Mouse (Mus musculus) layer of hippocampus, adult 6 months (tissue): ENCODE measurements around the gene Cxcl9. TPM values are rescaled to one million over a fixed set of nuclear protein-coding genes. Genes with fewer than 3 reads are reported as not detected.

Source experiments
- long read RNA-seq, 2 experiments: library from polyadenylated mRNA; unstranded; transcript quantifications; one replicate each; pipeline ENCODE4 v2.0.0; 2019 to 2020
- polyA plus RNA-seq: library from polyadenylated mRNA; unstranded; fragments of <200 nt; fragmentation: Nextera tagmentation; gene quantifications from 2 replicates; pipeline ENCODE4 v1.2.3, GENCODE M21; 2021

Gene Cxcl9
- polyA plus RNA-seq, result not detected in 2 replicates
- long read RNA-seq, experiment 1, result 0 reads
- long read RNA-seq, experiment 2, result 0 reads

DNA sequence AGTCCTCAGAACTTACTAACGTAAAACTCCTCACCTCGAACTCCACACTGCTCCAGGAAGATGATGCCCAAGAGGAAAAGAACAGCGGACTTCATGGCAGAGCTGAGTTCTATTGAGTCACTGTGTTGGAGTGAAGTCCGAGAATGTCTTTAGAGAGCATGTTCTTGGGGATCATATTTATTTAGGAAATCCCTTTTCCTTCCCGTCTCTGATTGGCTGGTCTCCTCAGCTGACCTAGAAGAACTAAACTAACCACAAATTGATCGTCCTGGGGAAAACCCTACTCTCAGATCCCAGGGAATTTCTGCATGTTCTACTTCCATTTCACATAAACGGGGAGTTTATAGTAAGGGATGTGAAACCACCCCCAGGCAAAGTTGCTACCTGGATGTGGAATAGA is at the start of gene Cxcl9:
Gene Cxcl9 (minus strand): TSS at position 151 of the 400 bp plus-strand sequence.

DNA sequence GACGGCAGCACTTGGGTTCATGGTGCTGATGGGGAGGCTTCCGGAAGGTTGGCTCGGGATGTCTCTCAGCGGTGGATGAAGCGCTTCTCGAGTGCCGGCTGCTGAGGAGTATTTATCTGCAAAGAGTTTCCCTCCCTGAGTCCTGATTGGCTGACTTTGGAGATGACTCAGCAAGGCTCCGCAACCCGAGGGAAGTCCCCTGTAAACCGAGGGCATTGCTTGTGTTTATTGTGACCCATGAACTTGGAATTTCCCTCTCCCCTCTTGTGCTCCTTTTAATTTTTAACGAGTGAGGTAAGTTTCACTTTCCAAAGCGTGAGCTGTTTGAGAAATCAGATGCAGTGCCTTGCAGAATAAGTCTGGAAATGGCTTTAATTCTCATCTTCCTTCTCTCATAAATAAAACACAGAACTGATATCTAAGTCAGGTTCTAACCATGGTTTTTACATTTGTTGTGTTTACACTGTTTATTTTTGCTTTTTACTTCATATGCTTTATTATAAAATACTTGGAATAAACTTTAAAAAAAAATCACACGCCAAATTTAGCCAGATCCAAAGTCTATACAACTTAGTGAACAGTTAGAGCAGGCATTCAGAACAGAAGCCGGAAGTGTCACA is 21.0 kb upstream of the Cxcl9 start, which contains the start of gene Cxcl10:
Gene Cxcl10 (minus strand): TSS at position 96 of the 620 bp plus-strand sequence.

DNA sequence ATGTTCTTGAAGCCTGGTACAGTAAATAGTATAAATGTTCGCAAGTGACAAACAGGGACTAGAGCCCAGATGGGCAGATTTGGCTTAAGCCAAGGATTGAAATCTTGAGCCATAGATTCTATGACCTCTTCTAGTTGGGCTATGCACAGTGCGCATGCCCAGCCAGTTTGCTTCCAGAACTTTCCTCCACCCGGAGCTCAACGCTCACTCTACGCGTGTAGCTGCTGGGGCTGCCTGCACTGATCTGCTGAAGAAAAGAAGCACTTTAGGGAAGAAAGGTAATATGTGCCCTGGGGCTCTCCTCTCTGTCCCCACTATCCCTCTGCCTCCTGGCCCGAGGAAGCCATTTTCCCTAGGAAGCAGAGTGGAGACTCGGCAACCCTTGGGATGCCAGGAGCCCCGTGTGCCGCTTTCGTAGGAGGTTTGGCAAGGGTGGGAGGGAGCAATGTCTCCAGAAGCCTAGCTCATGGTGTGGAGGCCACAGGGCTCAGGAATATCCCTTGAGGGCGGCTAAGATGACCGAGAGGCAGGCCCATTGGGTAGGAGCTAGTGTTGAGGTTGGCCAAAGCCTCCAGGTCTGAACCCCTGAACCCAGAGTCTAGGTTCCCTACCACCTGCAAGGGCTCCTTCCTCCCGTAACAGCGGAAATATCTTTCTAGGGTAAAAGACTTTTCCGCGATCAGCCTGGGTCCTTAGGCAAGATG is 3.9 kb upstream of the Cxcl9 start, which contains the start of gene Art3:
Gene Art3 (plus strand): TSS at position 193 of the 704 bp plus-strand sequence.

DNA sequence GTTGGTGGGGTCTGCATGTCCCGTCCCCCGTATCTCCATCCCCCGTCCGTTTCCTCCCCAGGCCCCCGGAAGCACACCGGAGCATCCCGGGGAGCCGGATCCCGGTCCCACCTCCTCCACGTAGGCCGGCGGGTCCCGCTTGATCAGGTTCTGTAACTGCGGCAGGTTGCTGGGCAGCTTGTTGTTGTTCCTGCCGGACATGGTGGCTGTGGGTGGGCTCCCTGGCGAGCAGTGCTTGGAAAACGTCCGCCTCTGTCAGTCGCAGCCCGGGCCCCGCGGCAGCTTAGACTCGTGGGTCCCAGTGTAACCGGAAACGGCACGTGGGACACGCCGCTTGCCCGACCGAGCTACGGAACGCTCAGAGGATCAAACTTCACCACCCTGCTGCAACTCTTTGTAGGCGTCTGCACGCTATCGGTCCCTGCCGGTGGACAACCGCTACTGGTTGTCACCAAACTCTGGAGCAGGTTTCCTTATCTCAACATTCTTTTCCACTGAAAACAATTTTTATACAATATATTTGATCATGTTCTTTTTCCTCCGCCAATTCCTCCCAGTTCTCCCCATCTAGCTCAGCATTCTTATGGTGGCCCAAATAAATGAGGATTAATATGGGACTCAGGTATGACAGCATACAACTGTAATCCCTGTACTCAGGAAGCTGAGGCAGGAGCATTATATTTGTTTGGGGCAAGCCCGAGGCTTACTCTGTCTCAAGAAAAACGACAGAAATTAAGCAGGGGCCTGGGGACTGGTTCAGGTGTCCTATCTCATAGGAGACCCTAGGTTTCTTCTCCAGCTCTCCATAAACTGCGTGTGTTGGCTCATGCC is 18.0 kb downstream of the Cxcl9 start, which contains the start of gene Sdad1:
Gene Sdad1 (minus strand): TSS at position 799 of the 831 bp plus-strand sequence.

DNA sequence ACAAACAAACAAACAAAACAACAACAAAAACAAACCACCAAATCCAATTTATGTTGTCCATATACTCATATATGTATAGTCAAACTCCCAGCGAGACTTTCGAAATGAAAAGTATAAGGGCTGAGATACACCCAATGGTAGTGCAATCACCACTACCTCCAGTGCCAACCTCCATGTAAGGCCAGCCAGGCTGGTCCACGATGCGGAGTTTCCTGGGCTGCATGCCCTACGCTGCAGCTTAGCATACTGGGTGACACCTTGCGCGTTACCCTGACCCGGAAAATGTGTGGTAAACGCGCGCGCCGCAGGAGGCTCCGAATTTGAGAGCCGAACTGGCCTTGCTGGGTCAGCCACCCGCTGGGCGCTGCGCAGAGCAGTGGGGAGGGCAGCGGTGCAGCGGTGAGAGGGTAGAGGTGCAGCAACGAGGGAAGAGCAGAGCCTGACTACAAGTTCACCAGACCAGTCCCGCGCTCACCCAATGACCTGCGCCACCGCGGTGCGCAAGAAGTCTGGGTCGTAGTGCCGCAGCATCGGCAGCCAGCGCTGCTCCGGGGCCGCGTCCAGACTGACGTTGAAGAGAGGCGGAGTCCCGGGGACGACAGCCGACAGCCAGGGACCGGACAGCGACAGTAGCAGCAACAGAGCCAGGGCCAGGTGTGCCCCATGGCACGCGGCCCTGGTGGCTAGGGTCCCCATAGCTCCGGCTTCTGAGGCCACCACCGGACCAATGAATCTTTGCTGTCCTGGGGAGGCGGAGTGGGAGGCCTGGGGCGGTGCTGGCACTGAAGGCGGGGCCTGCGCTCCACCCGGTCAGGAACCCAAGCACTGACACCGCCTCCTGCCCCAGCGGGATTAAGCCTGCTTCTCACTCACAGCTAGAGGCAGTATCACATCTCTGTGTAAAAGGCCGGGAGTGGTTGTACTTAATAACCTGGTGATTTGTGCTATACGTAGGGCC is 50.2 kb downstream of the Cxcl9 start, which contains the start of gene Naaa:
Gene Naaa (minus strand): TSS at position 734 of the 958 bp plus-strand sequence.

Other genes with a start within 250 kb of the Cxcl9 start
- 282 and 297 TPM in 2 replicates for gene G3bp2, start 244.4 kb downstream of the Cxcl9 start, polyA plus RNA-seq
- gene Uso1, start 190.1 kb downstream of the Cxcl9 start, polyA plus RNA-seq, result 13.7 and 14.1 TPM in 2 replicates
- not detected in 2 replicates for gene U90926, start 112.7 kb downstream of the Cxcl9 start, polyA plus RNA-seq
- gene Ppef2, start 71.8 kb downstream of the Cxcl9 start, polyA plus RNA-seq, result 0.34 and 0.49 TPM in 2 replicates
- 44.4 and 55.2 TPM in 2 replicates for gene Naaa, start 49.9 kb downstream of the Cxcl9 start, polyA plus RNA-seq
- 7.7 and 8.0 TPM in 2 replicates for gene Sdad1, start 17.6 kb downstream of the Cxcl9 start, polyA plus RNA-seq
- gene Art3, start 3.7 kb upstream of the Cxcl9 start, polyA plus RNA-seq, result 4.5 and 5.8 TPM in 2 replicates
- gene Cxcl10, start 20.8 kb upstream of the Cxcl9 start, polyA plus RNA-seq, result 1.4 and 1.5 TPM in 2 replicates
- gene Nup54, start 107.1 kb upstream of the Cxcl9 start, polyA plus RNA-seq, result 17.9 and 19.1 TPM in 2 replicates
- 14.3 and 16.4 TPM in 2 replicates for gene Scarb2, start 178.8 kb upstream of the Cxcl9 start, polyA plus RNA-seq
- gene Fam47e, start 227.0 kb upstream of the Cxcl9 start, polyA plus RNA-seq, result 0.75 and 4.6 TPM in 2 replicates